Mouse (Mus musculus) midbrain, embryonic 16.5 days (tissue): ENCODE results near the gene Abhd14b. TPM values are rescaled to one million over a fixed set of nuclear protein-coding genes. Genes with fewer than 3 reads are reported as not detected.

ENCODE experiments used
- ATAC-seq: fragments of 200-750 bp; cut with Nextera tagmentation; 2 replicates; pipeline ENCODE4 v1.8.0; 2017; ENCODE audit warnings: moderate TSS enrichment
- H3K27ac ChIP-seq: fragments of 300-500 bp; sonication (generic); 2 replicates; pipeline ENCODE4 v1.5.1; 2014; ENCODE audit warnings: mild to moderate bottlenecking, low read length, mixed read lengths
- H3K27me3 ChIP-seq: fragments of 300-500 bp; sonication (generic); 2 replicates; pipeline ENCODE4 v1.6.1; 2014; ENCODE audit warnings: low read depth, low read length, mixed read lengths; ENCODE audit not compliant: control insufficient read depth, insufficient read depth
- H3K36me3 ChIP-seq: fragments of 300-500 bp; sonication (generic); 2 replicates; pipeline ENCODE4 v1.6.1; 2014; ENCODE audit warnings: mild to moderate bottlenecking, low read length, moderate library complexity, mixed read lengths; ENCODE audit not compliant: control insufficient read depth, insufficient read depth
- H3K4me1 ChIP-seq: fragments of 300-500 bp; sonication (generic); 2 replicates; pipeline ENCODE4 v1.6.1; 2014; ENCODE audit warnings: mild to moderate bottlenecking, low read length, mixed read lengths; ENCODE audit not compliant: control insufficient read depth, insufficient read depth
- H3K4me2 ChIP-seq: fragments of 300-500 bp; sonication (generic); 2 replicates; pipeline ENCODE4 v1.6.1; 2014; ENCODE audit warnings: mild to moderate bottlenecking, low read length, mixed read lengths
- H3K4me3 ChIP-seq: fragments of 300-500 bp; sonication (generic); 2 replicates; pipeline ENCODE4 v1.5.1; 2014; ENCODE audit warnings: low read depth, mild to moderate bottlenecking, low read length, moderate library complexity, mixed read lengths
- H3K9ac ChIP-seq: fragments of 300-500 bp; sonication (generic); 2 replicates; pipeline ENCODE4 v1.6.1; 2014; ENCODE audit warnings: low read depth, low read length, mixed read lengths
- H3K9me3 ChIP-seq: fragments of 300-500 bp; sonication (generic); replicated peaks from 2 replicates; pipeline ENCODE4 v1.6.1; 2014; ENCODE audit warnings: mild to moderate bottlenecking, low read length, mixed read lengths; ENCODE audit not compliant: control insufficient read depth, poor library complexity, severe bottlenecking
- WGBS: fragments of 180-500 bp; shearing (Covaris S2); extraction: QIAGEN DNeasy Blood & Tissue Kit; methylation state at CpG from one replicate; pipeline ENCODE4 v1.1.7; 2014; 5-methylcytosine and 5-hydroxymethylcytosine counted together
- polyA plus RNA-seq: library from polyadenylated mRNA; unstranded; fragments of >200 nt; fragmentation: Nextera tagmentation; extraction: Ambion mirVana; gene quantifications from 2 replicates; pipeline ENCODE4 v1.2.1, GENCODE M21; 2015

Gene Abhd14b
- polyA plus RNA-seq, 1 experiment from 2014 or later = 10.6 TPM

DNA sequence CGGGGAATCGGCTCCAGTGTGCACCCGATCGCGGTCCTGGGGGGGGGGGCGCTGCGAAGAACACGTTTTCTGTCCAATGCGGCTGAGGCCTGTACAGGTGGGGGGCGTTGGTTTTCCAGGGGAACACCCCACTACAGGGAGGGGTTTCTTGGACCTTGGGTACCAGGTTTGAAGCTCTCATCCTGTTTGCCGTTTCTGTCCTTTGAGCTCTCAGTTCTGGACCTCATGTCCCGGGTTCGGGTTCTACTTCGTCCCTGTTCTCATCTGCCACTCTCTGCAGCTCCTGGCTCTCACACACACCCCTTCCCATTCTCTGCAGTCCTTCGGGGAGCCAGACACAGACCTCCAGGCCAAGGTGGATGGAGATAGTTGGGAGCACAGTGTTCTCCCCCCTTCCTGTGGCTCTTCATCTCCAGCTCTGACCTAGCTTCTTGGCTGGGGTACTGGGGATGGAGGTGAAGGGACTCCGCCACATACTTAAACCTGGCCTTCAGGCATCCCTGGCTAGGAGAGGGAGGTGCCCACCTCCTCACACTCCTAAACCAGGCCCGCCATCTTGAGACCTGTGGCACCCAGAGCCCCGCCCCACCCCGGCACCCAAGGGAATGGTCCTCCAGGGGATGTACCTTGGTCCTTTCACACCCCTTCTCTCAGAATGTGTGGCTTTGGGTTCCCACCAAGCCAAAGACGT, 7.0 kb downstream of the Abhd14b start:
- peak; percentile 9 for ATAC-seq
- Histone ChIP-seq H3K27me3 (no peaks in the 10 kb centered on the region), H3K4me2 (peak overlapping the region; percentile 98), H3K4me3 (peak overlapping the region; percentile 63), H3K27ac (peak overlapping the region; percentile 92), H3K9me3 (no peaks in the 10 kb centered on the region), H3K9ac (peak overlapping the region; percentile 72), H3K36me3 (no peaks in the 10 kb centered on the region), H3K4me1 (peaks cover 53% of the 10 kb centered on the region)
- WGBS = 2% methylated on average over 15 of the region's 20 CpGs

DNA sequence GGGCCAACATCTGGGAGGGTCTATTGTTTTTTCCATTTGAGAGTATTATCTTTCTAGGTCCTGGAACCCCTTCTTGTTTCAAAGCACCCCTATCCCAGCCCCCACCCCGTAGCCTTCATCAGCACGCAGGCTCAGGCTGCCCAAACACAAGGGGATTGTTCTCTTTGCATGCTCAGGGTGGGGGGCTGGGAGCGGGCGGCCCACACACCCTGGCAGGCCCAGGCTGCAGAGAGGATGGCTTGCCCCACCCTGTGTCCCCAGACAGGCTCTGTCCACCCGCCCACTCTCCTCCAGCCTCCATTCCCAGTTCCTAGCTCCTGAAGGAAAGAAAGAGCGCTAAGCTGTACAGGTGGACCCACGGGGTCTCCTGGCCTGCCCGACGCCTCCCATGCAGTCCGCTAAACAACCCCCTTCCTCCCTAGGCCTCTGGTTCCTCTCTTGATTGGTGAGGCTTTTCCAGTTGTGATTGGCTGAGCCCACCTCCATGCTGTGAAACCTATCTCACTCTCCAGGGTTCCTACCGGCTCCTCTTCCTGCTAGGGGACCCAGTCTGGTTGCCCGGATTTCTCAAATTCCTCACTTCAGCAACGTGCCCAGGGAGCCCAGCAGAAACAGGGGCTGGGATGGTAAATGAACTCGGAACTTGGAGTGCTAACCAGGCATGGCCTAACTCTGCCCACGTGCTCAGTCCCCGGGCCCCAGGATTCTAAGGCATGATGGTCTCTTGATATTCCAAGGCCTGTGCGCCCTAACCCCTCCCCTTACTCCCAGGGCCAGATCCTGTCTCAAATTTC, 7.8 kb downstream of the Abhd14b start:
- H3K4me3 ChIP-seq = peak overlapping the region; percentile 63
- H3K9ac ChIP-seq = peak overlapping the region; percentile 72
- H3K4me1 ChIP-seq = peaks cover 56% of the 10 kb centered on the region
- H3K36me3 ChIP-seq = no peaks in the 10 kb centered on the region; the same call in 1 of the 2 replicates
- peak overlapping the region; percentile 92 for H3K27ac ChIP-seq
- no peaks in the 10 kb centered on the region for H3K9me3 ChIP-seq
- 2% methylated on average over 14 of the region's 17 CpGs for WGBS
- H3K27me3 ChIP-seq = no peaks in the 10 kb centered on the region
- H3K4me2 ChIP-seq = peak overlapping the region; percentile 98
- peak; percentile 43 for ATAC-seq

DNA sequence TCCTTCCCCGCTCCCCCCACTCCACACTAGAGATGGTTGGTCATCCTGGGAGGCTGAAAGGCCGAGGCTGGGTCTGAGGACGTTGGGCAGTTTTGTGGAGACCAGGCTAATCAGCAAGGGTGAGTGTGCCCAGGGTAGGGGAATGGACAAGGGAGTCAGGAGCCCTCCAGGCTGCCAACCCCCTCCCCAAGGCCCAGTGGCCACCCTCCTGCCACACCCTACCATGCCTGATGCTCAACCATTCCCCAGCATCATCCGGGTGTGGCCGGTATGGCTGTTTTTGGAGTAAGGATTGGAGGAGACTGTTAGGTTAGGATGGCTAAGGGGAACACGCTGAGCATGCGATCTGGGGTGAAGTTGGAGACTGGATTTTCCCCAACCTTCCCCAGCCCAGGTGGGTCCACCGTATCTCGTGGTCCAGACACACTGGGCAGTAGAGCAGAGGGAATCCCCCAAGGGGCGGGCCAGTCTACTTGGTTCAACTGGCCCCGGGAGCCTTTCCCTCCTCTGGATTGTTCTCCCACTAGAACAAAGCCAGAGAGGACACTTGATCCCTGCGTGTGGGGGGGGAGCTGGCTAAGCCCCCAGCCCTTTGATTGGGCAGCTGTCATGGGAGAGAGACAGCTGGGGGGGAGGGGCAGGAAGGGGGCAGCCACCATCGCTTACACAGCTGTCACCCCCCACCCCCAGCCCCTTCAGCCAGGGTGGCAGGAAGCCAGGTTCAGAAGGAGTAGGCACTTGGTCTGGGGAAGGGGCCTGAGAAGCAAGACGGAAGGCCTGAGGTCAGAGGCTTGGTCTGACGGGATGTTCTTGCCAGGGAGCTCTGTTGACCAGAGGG, 9.3 kb downstream of the Abhd14b start:
- H3K27ac ChIP-seq = peak overlapping the region; percentile 55
- H3K9ac ChIP-seq = peak overlapping the region; percentile 63
- 20% methylated on average over 15 of the region's 15 CpGs for WGBS
- peaks cover 53% of the 10 kb centered on the region for H3K4me1 ChIP-seq
- ATAC-seq = no peak
- H3K36me3 ChIP-seq = peaks cover 12% of the 10 kb centered on the region; the same call in 1 of the 2 replicates
- peak overlapping the region; percentile 20 for H3K4me3 ChIP-seq
- H3K27me3 ChIP-seq = no peaks in the 10 kb centered on the region
- no peaks in the 10 kb centered on the region for H3K9me3 ChIP-seq
- H3K4me2 ChIP-seq = peak overlapping the region; percentile 98

DNA sequence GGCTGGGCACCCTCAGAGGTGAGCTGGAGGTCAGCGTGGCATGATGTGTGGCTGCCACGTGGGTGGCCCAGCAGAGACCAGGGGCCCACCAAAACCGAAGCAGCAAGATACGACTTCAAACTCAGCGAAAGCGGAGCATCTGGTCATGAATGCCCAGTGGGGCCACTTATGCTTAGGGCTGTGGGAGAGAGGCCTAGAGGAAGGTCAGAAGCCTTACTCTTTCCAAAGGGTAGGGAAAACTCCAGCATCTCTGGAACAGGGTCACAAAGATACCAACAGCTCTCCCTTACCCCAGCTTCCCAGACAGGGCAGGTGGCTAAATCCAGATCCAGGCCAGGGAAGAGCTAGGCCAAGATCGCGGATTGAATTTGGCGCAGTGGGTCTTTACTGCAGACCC, 9.9 kb downstream of the Abhd14b start:
- no peak for ATAC-seq
- Histone ChIP-seq H3K9ac (peak overlapping the region; percentile 63), H3K4me3 (peak overlapping the region; percentile 20), H3K9me3 (no peaks in the 10 kb centered on the region), H3K36me3 (peaks cover 16% of the 10 kb centered on the region; the same call in 1 of the 2 replicates), H3K4me2 (peak overlapping the region; percentile 98), H3K27me3 (no peaks in the 10 kb centered on the region), H3K4me1 (peaks cover 53% of the 10 kb centered on the region), H3K27ac (peak overlapping the region; percentile 32; the same call in 1 of the 2 replicates)
- WGBS = 32% methylated on average over 9 of the region's 9 CpGs

DNA sequence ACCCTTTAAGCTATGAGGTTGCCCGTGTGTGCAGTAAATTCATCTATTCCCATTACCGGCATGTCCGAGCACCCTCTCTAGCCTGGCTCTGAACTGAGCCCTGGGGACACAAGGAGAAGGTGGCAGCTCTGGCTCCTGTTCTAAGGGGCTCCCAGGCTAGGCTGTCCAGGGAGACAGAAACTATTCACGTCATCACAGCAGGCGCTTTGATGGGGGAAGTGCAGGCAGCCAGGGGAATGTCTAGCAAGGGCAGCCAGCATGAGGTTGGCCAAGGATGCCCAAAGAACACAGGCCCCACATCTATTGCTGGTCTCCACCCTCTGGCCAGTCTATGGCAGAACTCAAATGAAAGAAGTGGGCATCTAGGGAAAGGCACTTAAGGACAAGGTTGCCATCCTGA, 10.7 kb downstream of the Abhd14b start:
- H3K27me3 ChIP-seq = no peaks in the 10 kb centered on the region
- H3K4me1 ChIP-seq = peaks cover 46% of the 10 kb centered on the region
- H3K27ac ChIP-seq = 0 out of 2 replicates have a peak overlapping the region, but pooled peaks have one; percentile 51
- 38% methylated on average over 5 of the region's 5 CpGs for WGBS
- ATAC-seq = no peak
- H3K9ac ChIP-seq = peak overlapping the region; percentile 63; the same call in 1 of the 2 replicates
- H3K9me3 ChIP-seq = no peaks in the 10 kb centered on the region
- H3K4me2 ChIP-seq = peak overlapping the region; percentile 98
- peaks cover 16% of the 10 kb centered on the region for H3K36me3 ChIP-seq
- H3K4me3 ChIP-seq = no peak overlapping the region

DNA sequence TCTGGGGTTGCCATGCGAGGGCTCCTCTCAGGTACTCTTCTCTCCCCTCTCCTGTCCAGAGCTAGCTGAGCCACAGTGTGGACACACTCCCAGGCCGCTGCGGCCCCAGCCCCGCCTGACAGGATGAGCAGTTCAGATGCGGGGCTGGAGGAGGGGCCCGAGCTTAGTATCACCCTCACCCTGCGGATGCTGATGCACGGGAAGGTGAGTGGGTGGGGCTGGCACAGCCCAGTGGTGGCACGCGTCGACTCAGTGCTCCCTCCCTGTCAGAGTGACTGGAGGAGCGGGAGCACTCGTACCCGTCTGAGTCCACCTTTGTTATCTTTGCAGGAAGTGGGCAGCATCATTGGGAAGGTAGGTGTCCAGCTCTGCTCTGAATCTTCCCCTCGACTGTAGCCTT, 12.7 kb downstream of the Abhd14b start:
- no peaks in the 10 kb centered on the region for H3K27me3 ChIP-seq
- no peaks in the 10 kb centered on the region for H3K9me3 ChIP-seq
- no peak overlapping the region for H3K27ac ChIP-seq
- no peak overlapping the region for H3K4me2 ChIP-seq
- no peak overlapping the region for H3K9ac ChIP-seq
- no peak for ATAC-seq
- no peak overlapping the region for H3K4me3 ChIP-seq
- 89% methylated on average over 15 of the region's 15 CpGs for WGBS
- H3K36me3 ChIP-seq = peaks cover 27% of the 10 kb centered on the region
- peaks cover 48% of the 10 kb centered on the region for H3K4me1 ChIP-seq

DNA sequence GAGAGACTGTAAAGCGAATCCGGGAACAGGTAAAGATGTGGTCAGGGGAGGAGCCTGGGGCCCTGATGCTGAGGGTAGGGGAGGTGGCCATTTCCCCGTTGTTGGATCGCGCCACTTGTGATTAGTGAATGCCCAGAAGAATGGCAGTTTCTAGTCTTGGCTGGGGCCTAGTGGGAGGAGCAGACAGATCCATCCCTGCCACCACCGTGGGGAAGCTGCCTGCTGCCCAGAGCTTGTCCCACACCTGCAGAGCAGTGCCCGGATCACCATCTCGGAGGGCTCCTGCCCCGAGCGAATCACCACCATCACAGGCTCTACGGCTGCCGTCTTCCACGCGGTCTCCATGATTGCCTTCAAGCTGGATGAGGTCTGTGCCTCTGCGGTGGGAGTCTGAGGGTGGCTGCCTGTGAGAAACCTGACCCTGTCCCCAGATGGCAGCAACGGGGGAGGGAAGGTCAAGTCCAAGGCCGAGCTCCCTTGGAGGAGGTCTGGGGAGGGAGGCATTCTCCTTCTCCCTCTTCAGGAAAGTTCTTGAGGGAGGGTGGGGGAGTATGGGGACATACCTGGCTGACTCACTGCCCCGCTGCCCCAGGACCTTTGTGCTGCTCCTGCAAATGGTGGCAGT, 13.3 kb downstream of the Abhd14b start:
- Histone ChIP-seq H3K4me3 (no peak overlapping the region), H3K4me2 (no peak overlapping the region), H3K36me3 (peaks cover 27% of the 10 kb centered on the region), H3K9me3 (no peaks in the 10 kb centered on the region), H3K27ac (no peak overlapping the region), H3K9ac (no peak overlapping the region), H3K4me1 (peaks cover 44% of the 10 kb centered on the region), H3K27me3 (no peaks in the 10 kb centered on the region)
- 76% methylated on average over 18 of the region's 18 CpGs for WGBS
- no peak for ATAC-seq

DNA sequence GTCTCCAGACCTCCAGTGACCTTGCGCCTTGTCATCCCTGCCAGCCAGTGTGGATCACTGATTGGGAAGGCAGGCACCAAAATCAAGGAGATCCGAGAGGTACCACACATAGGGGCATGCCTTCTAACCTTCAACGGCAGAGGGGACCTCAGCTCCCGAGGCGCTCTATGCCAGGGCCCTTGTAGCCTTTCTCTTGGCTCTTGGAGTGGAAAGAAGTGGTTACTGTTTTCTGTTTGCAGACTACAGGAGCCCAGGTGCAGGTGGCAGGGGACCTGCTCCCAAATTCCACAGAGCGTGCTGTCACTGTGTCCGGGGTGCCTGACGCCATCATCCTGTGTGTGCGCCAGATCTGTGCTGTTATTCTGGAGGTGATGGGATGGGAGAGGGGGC, 13.8 kb downstream of the Abhd14b start:
- no peak overlapping the region for H3K9ac ChIP-seq
- H3K4me3 ChIP-seq = no peak overlapping the region
- no peak for ATAC-seq
- peaks cover 44% of the 10 kb centered on the region for H3K4me1 ChIP-seq
- peaks cover 27% of the 10 kb centered on the region for H3K36me3 ChIP-seq
- no peaks in the 10 kb centered on the region for H3K27me3 ChIP-seq
- WGBS = 89% methylated on average over 9 of the region's 9 CpGs
- no peak overlapping the region for H3K27ac ChIP-seq
- no peaks in the 10 kb centered on the region for H3K9me3 ChIP-seq
- no peak overlapping the region for H3K4me2 ChIP-seq
